Mouse (Mus musculus) liver, embryonic 11.5 days (tissue): ENCODE results near the gene Cd207. TPM values are rescaled to one million over a fixed set of nuclear protein-coding genes. Genes with fewer than 3 reads are reported as not detected.

Experiments used
- ATAC-seq: fragments of 200-750 bp; cut with Nextera tagmentation; replicated peaks from 2 replicates; pipeline ENCODE4 v1.8.0; 2017; ENCODE audit warnings: moderate number of reproducible peaks, mild to moderate bottlenecking, moderate TSS enrichment, moderate library complexity; ENCODE audit not compliant: low FRiP score
- DNase-seq: peaks from one replicate; pipeline ENCODE4 v3.0.0-alpha.2; 2017; ENCODE audit warnings: low spot score
- H3K27ac ChIP-seq: fragments of 300-500 bp; sonication (generic); 2 replicates; pipeline ENCODE4 v1.5.1; 2014; ENCODE audit warnings: mild to moderate bottlenecking, low read depth, low read length, control low read depth
- H3K27me3 ChIP-seq: fragments of 300-500 bp; sonication (generic); replicated peaks from 2 replicates; pipeline ENCODE4 v1.6.1; 2014; ENCODE audit warnings: low read length, mixed read lengths; ENCODE audit not compliant: control insufficient read depth, insufficient read depth
- H3K36me3 ChIP-seq: fragments of 300-500 bp; sonication (generic); 2 replicates; pipeline ENCODE4 v1.6.1; 2014; ENCODE audit warnings: mild to moderate bottlenecking, low read length, moderate library complexity, mixed read lengths; ENCODE audit not compliant: control insufficient read depth, insufficient read depth
- H3K4me1 ChIP-seq: fragments of 300-500 bp; sonication (generic); replicated peaks from 2 replicates; pipeline ENCODE4 v1.6.1; 2014; ENCODE audit warnings: low read length, mixed read lengths; ENCODE audit not compliant: control insufficient read depth, insufficient read depth
- H3K4me2 ChIP-seq: fragments of 300-500 bp; sonication (generic); 2 replicates; pipeline ENCODE4 v1.6.1; 2014; ENCODE audit warnings: mild to moderate bottlenecking, control low read depth, moderate library complexity
- H3K4me3 ChIP-seq: fragments of 300-500 bp; sonication (generic); 2 replicates; pipeline ENCODE4 v1.5.1; 2014; ENCODE audit warnings: low read depth, low read length, control low read depth
- H3K9ac ChIP-seq: fragments of 300-500 bp; sonication (generic); 2 replicates; pipeline ENCODE4 v1.6.1; 2014; ENCODE audit warnings: low read depth, low read length, control low read depth
- H3K9me3 ChIP-seq: fragments of 300-500 bp; sonication (generic); 2 replicates; pipeline ENCODE4 v1.6.1; 2016; ENCODE audit warnings: low read length, inconsistent platforms, mixed read lengths; ENCODE audit not compliant: control insufficient read depth
- WGBS: fragments of 180-500 bp; shearing (Covaris S2); extraction: QIAGEN DNeasy Blood & Tissue Kit; methylation state at CpG from one replicate; pipeline ENCODE4 v1.1.7; 2014; 5-methylcytosine and 5-hydroxymethylcytosine counted together
- polyA plus RNA-seq: library from polyadenylated mRNA; unstranded; fragments of >200 nt; fragmentation: Nextera tagmentation; extraction: Ambion mirVana; gene quantifications from 2 replicates; pipeline ENCODE4 v1.2.1, GENCODE M21; 2014

The Cd207 gene
- polyA plus RNA-seq, 1 experiment from 2014 or later = not detected

DNA sequence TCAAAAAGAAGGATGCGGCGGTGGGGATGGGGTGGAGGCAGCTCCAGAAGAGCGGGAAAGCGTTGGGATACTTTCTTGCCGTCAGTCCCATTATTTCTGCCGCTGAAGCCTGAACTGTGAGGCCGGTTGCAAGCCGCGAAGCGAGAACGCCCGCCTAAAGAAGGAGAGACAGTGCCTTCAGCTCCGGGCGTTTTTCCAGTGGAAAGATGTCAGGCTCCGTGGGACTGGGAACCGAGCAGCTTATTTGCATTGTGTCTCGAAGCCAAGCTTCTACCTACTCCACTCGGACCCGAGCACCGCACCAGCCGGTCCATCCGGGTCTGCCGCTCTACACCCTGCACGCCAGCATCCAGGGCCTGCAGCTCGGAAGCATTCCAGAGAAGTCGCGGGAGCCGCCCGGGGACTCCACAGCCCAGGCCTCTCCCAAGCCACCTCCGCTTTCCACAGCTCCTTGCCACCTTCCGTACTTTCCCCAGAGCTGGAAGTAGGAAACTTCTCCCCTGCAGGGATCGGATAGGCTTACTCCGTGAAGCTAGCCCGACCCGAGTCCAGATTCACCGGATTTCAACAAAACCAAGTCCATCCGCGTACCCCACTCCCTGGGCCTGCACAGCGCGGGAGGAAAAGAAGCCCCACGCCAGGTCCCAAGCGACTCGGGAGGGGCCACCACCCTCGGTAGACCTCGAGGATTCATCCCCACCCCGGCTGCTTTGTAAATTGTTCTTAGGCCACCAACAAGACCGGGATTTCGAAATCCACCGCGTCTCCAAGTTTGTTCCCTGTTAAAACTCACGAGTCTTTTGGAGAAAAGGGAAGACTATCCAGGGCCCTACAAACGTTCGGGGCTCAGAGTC lies 24.7 kb upstream of the Cd207 start:
- H3K4me3 ChIP-seq = no peak overlapping the region
- no peak for DNase-seq
- no peak for ATAC-seq

GRCm38 (mm10) chr6:83701001-83701400 lies 23.3 kb upstream of the Cd207 start:
- peaks cover 93% of the 10 kb centered on the region for H3K27me3 ChIP-seq
- H3K36me3 ChIP-seq = no peaks in the 10 kb centered on the region
- DNase-seq (no peak), ATAC-seq (no peak)
- H3K4me2 ChIP-seq = no peak overlapping the region
- no peak overlapping the region for H3K4me3 ChIP-seq
- WGBS = 2% methylated on average over 11 of the region's 11 CpGs
- no peak overlapping the region for H3K27ac ChIP-seq
- H3K9me3 ChIP-seq = no peaks in the 10 kb centered on the region
- H3K4me1 ChIP-seq = no peaks in the 10 kb centered on the region
- no peak overlapping the region for H3K9ac ChIP-seq

More for the DNA sequence above, 24.7 kb upstream of the Cd207 start:
- H3K36me3 ChIP-seq = no peaks in the 10 kb centered on the region
- H3K9me3 ChIP-seq = no peaks in the 10 kb centered on the region
- peaks cover 93% of the 10 kb centered on the region for H3K27me3 ChIP-seq
- H3K4me1 ChIP-seq = no peaks in the 10 kb centered on the region
- no peak overlapping the region for H3K4me2 ChIP-seq
- 2% methylated on average over 53 of the region's 53 CpGs for WGBS
- H3K9ac ChIP-seq = no peak overlapping the region
- no peak overlapping the region for H3K27ac ChIP-seq

- H3K9me3 ChIP-seq = no peaks in the 10 kb centered on the region
- WGBS = 2% methylated on average over 5 of the region's 5 CpGs
- H3K27ac ChIP-seq = no peak overlapping the region
- DNase-seq = no peak
- H3K9ac ChIP-seq = no peak overlapping the region
- no peak overlapping the region for H3K4me2 ChIP-seq
- ATAC-seq = no peak
- no peaks in the 10 kb centered on the region for H3K4me1 ChIP-seq
- peaks cover 93% of the 10 kb centered on the region for H3K27me3 ChIP-seq
- no peaks in the 10 kb centered on the region for H3K36me3 ChIP-seq
- H3K4me3 ChIP-seq = no peak overlapping the region
Observed at GRCm38 (mm10) chr6:83699971-83700370, 22.3 kb upstream of the Cd207 start.

DNA sequence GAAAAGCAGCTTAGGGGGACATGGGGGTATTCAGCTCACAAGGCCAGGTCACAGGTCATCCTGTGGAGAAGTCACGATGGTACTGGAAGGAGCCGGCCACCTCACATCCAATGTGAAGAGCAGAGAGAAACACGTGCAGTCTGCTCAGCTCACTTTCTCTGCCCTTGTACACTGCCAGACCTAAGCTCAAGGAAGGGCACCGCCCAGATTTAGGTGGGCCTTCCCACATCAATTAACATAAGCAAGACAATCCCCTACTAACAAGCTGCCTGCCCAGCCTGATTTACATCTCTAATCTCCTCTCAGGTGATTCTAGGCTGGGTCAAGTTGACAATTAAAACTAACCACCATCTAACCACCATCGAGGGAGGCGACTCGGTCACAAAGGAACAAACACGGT lies 20.3 kb upstream of the Cd207 start:
- no peak overlapping the region for H3K27ac ChIP-seq
- no peaks in the 10 kb centered on the region for H3K36me3 ChIP-seq
- peaks cover 94% of the 10 kb centered on the region for H3K27me3 ChIP-seq
- 4% methylated on average over 8 of the region's 8 CpGs for WGBS
- DNase-seq (no peak), ATAC-seq (no peak)
- H3K9ac ChIP-seq = no peak overlapping the region
- H3K4me1 ChIP-seq = no peaks in the 10 kb centered on the region
- no peaks in the 10 kb centered on the region for H3K9me3 ChIP-seq
- H3K4me2 ChIP-seq = no peak overlapping the region
- H3K4me3 ChIP-seq = no peak overlapping the region

DNA sequence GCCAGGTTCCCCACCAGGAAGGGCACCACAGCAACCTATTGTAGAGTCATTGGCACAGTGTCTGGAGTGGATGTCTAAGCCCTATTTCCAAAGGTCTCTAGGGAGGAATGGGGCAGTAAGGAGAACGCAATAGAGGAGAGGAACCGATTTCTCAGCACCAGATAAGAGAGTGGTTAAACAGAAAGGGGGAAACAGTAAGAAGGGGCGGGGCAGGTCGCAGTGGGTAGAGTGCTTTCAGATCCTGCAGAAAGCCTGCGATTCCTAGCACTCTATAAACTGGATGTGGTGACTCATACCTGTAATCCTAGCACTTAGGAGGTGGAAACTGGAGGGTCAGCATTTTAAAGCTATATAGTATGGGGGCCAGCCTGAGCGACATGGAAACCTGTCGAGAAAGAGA lies 19.0 kb upstream of the Cd207 start:
- no peak overlapping the region for H3K27ac ChIP-seq
- DNase-seq (no peak), ATAC-seq (no peak)
- H3K9ac ChIP-seq = no peak overlapping the region
- WGBS = 2% methylated on average over 7 of the region's 7 CpGs
- H3K9me3 ChIP-seq = no peaks in the 10 kb centered on the region
- no peak overlapping the region for H3K4me2 ChIP-seq
- H3K4me1 ChIP-seq = no peaks in the 10 kb centered on the region
- H3K27me3 ChIP-seq = peaks cover 94% of the 10 kb centered on the region
- H3K36me3 ChIP-seq = no peaks in the 10 kb centered on the region
- no peak overlapping the region for H3K4me3 ChIP-seq

DNA sequence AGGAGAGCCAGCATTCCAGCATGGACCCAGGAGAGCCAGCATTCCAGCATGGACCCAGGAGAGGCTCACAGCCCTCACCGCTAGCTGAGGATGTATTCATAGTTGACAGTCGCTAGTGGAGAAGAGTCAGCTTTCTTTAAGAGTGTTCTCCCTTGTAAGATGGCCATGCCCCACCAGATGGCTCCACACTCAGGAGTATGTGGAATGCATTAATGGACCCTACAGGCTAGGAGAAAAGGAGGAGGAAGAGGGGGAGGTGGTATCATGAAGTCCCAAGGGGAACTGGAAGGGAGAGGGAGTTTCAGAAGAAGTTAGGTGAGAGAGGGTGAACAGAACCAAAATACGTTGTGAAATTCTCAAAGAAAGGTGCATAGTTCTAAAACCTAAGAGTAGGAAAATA lies 18.1 kb upstream of the Cd207 start:
- H3K9me3 ChIP-seq = no peaks in the 10 kb centered on the region
- WGBS = 7% methylated on average over 3 of the region's 3 CpGs
- H3K27me3 ChIP-seq = peaks cover 95% of the 10 kb centered on the region
- no peak overlapping the region for H3K4me2 ChIP-seq
- no peaks in the 10 kb centered on the region for H3K4me1 ChIP-seq
- H3K27ac ChIP-seq = no peak overlapping the region
- ATAC-seq = no peak
- DNase-seq = no peak
- no peak overlapping the region for H3K4me3 ChIP-seq
- H3K9ac ChIP-seq = no peak overlapping the region
- H3K36me3 ChIP-seq = no peaks in the 10 kb centered on the region

- H3K9ac ChIP-seq = no peak overlapping the region
- no peaks in the 10 kb centered on the region for H3K9me3 ChIP-seq
- peaks cover 92% of the 10 kb centered on the region for H3K27me3 ChIP-seq
- no peak overlapping the region for H3K4me2 ChIP-seq
- H3K4me3 ChIP-seq = no peak overlapping the region
- H3K27ac ChIP-seq = no peak overlapping the region
- under 1% methylated on average over 9 of the region's 9 CpGs for WGBS
- no peaks in the 10 kb centered on the region for H3K4me1 ChIP-seq
- ATAC-seq = no peak
- H3K36me3 ChIP-seq = no peaks in the 10 kb centered on the region
- no peak for DNase-seq
Observed at GRCm38 (mm10) chr6:83693835-83694234, 16.2 kb upstream of the Cd207 start.

- Histone ChIP-seq H3K4me1 (no peaks in the 10 kb centered on the region), H3K9ac (no peak overlapping the region), H3K4me2 (no peak overlapping the region), H3K27ac (no peak overlapping the region), H3K36me3 (no peaks in the 10 kb centered on the region), H3K4me3 (no peak overlapping the region), H3K9me3 (no peaks in the 10 kb centered on the region), H3K27me3 (peaks cover 84% of the 10 kb centered on the region)
- 4% methylated on average over 12 of the region's 12 CpGs for WGBS
- DNase-seq (no peak), ATAC-seq (no peak)
Observed at GRCm38 (mm10) chr6:83692962-83693361, 15.3 kb upstream of the Cd207 start.

DNA sequence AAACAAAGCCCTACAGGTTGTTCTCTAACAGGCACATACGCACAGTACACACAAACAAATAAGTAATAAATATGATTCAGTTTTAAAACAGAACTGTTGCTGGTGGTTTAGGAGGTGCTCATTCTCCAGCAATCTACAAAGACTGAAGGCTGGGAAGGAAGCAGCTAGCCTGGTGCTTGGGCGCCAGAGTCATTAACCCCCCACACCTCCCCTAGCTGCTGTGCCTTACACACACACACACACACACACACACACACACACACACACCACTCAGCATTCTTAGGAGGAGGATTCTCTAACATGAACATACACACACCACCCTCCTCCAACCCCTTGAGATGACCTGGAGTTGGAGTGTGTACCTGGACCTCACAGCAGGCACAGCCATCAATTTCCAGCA lies 13.3 kb upstream of the Cd207 start:
- ATAC-seq = no peak
- H3K36me3 ChIP-seq = no peaks in the 10 kb centered on the region
- DNase-seq = no peak
- no peak overlapping the region for H3K4me2 ChIP-seq
- peaks cover 68% of the 10 kb centered on the region for H3K27me3 ChIP-seq
- H3K4me1 ChIP-seq = no peaks in the 10 kb centered on the region
- no peak overlapping the region for H3K9ac ChIP-seq
- no peak overlapping the region for H3K27ac ChIP-seq
- WGBS = 46% methylated on average over 2 of the region's 2 CpGs
- no peaks in the 10 kb centered on the region for H3K9me3 ChIP-seq
- no peak overlapping the region for H3K4me3 ChIP-seq
